Mouse (Mus musculus): ENCODE measurements around the gene Sh3glb1. TPM values are rescaled to one million over a fixed set of nuclear protein-coding genes. Genes with fewer than 3 reads are reported as not detected.

Sh3glb1 gene
- polyA plus RNA-seq, 1 experiment from 2014 or later, result 115 TPM

- Histone ChIP-seq H3K9me3 (replicated peaks) (no peaks in the 10 kb centered on the region), H3K4me3 (no peak overlapping the region), H3K4me1 (no peaks in the 10 kb centered on the region), H3K27me3 (no peaks in the 10 kb centered on the region), H3K36me3 (peaks cover 31% of the 10 kb centered on the region), H3K4me2 (replicated peaks) (no peak overlapping the region), H3K9ac (no peak overlapping the region), H3K27ac (no peak overlapping the region)
- no peak for ATAC-seq (ENCODE audit: low FRiP score)
- 93% methylated on average over 5 of the region's 5 CpGs for WGBS
Observed at GRCm38 (mm10) chr3:144708612-144709011, 11.5 kb downstream of the Sh3glb1 start.

- no peaks in the 10 kb centered on the region for H3K9me3 ChIP-seq (replicated peaks)
- H3K27me3 ChIP-seq, result no peaks in the 10 kb centered on the region
- H3K4me1 ChIP-seq, result no peaks in the 10 kb centered on the region
- H3K4me2 ChIP-seq (replicated peaks), result no peak overlapping the region
- H3K9ac ChIP-seq, result no peak overlapping the region
- 91% methylated on average over 6 of the region's 6 CpGs for WGBS
- H3K36me3 ChIP-seq, result peaks cover 24% of the 10 kb centered on the region
- no peak overlapping the region for H3K27ac ChIP-seq
- no peak overlapping the region for H3K4me3 ChIP-seq
- ATAC-seq (ENCODE audit: low FRiP score), result no peak
Observed at GRCm38 (mm10) chr3:144703959-144704358, 16.2 kb downstream of the Sh3glb1 start.

- no peak overlapping the region for H3K9ac ChIP-seq
- H3K27me3 ChIP-seq, result no peaks in the 10 kb centered on the region
- H3K4me2 ChIP-seq (replicated peaks), result no peak overlapping the region
- no peak overlapping the region for H3K27ac ChIP-seq
- H3K36me3 ChIP-seq, result peaks cover 54% of the 10 kb centered on the region
- no peaks in the 10 kb centered on the region for H3K4me1 ChIP-seq
- no peak overlapping the region for H3K4me3 ChIP-seq
- ATAC-seq (ENCODE audit: low FRiP score), result no peak
- H3K9me3 ChIP-seq (replicated peaks), result no peaks in the 10 kb centered on the region
- 90% methylated on average over 5 of the region's 5 CpGs for WGBS
Observed at GRCm38 (mm10) chr3:144698790-144699433, 21.2 kb downstream of the Sh3glb1 start.

- Histone ChIP-seq H3K4me2 (replicated peaks) (no peak overlapping the region), H3K36me3 (peaks cover 59% of the 10 kb centered on the region), H3K9ac (no peak overlapping the region), H3K27ac (no peak overlapping the region), H3K9me3 (replicated peaks) (no peaks in the 10 kb centered on the region), H3K4me3 (no peak overlapping the region), H3K4me1 (no peaks in the 10 kb centered on the region), H3K27me3 (no peaks in the 10 kb centered on the region)
- WGBS, result 95% methylated on average over 3 of the region's 3 CpGs
- no peak for ATAC-seq (ENCODE audit: low FRiP score)
Observed at GRCm38 (mm10) chr3:144697942-144698341, 22.2 kb downstream of the Sh3glb1 start.

GRCm38 (mm10) chr3:144697154-144697553 is 23.0 kb downstream of the Sh3glb1 start:
- Histone ChIP-seq H3K27ac (no peak overlapping the region), H3K9me3 (replicated peaks) (no peaks in the 10 kb centered on the region), H3K27me3 (no peaks in the 10 kb centered on the region), H3K4me2 (replicated peaks) (no peak overlapping the region), H3K36me3 (peaks cover 57% of the 10 kb centered on the region), H3K4me1 (no peaks in the 10 kb centered on the region), H3K4me3 (no peak overlapping the region), H3K9ac (no peak overlapping the region)
- no peak for ATAC-seq (ENCODE audit: low FRiP score)
- 77% methylated on average over 5 of the region's 5 CpGs for WGBS

- Histone ChIP-seq H3K9me3 (replicated peaks) (no peaks in the 10 kb centered on the region), H3K36me3 (peaks cover 55% of the 10 kb centered on the region), H3K4me3 (no peak overlapping the region), H3K4me2 (replicated peaks) (no peak overlapping the region), H3K9ac (no peak overlapping the region), H3K27me3 (no peaks in the 10 kb centered on the region), H3K27ac (no peak overlapping the region), H3K4me1 (no peaks in the 10 kb centered on the region)
- 90% methylated on average over 7 of the region's 7 CpGs for WGBS
- ATAC-seq (ENCODE audit: low FRiP score), result no peak
Observed at GRCm38 (mm10) chr3:144694941-144695340, 25.2 kb downstream of the Sh3glb1 start.

- H3K36me3 ChIP-seq, result peaks cover 52% of the 10 kb centered on the region
- H3K9ac ChIP-seq, result no peak overlapping the region
- no peak overlapping the region for H3K4me2 ChIP-seq (replicated peaks)
- 96% methylated on average over 10 of the region's 10 CpGs for WGBS
- no peaks in the 10 kb centered on the region for H3K27me3 ChIP-seq
- no peak overlapping the region for H3K4me3 ChIP-seq
- no peaks in the 10 kb centered on the region for H3K9me3 ChIP-seq (replicated peaks)
- no peak overlapping the region for H3K27ac ChIP-seq
- peaks cover 4% of the 10 kb centered on the region for H3K4me1 ChIP-seq
- ATAC-seq (ENCODE audit: low FRiP score), result no peak
Observed at GRCm38 (mm10) chr3:144694040-144694439, 26.1 kb downstream of the Sh3glb1 start.

GRCm38 (mm10) chr3:144692052-144692451 is 28.1 kb downstream of the Sh3glb1 start:
- Histone ChIP-seq H3K4me1 (peaks cover 4% of the 10 kb centered on the region), H3K9me3 (replicated peaks) (no peaks in the 10 kb centered on the region), H3K4me2 (replicated peaks) (no peak overlapping the region), H3K27me3 (no peaks in the 10 kb centered on the region), H3K9ac (no peak overlapping the region), H3K27ac (no peak overlapping the region), H3K36me3 (peaks cover 44% of the 10 kb centered on the region), H3K4me3 (no peak overlapping the region)
- ATAC-seq (ENCODE audit: low FRiP score), result no peak
- WGBS, result 68% methylated on average over 3 of the region's 3 CpGs

- peak; percentile 76 for ATAC-seq (ENCODE audit: low FRiP score)
- Histone ChIP-seq H3K27ac (no peak overlapping the region), H3K9ac (no peak overlapping the region), H3K4me1 (peaks cover 4% of the 10 kb centered on the region), H3K27me3 (no peaks in the 10 kb centered on the region), H3K9me3 (replicated peaks) (no peaks in the 10 kb centered on the region), H3K4me3 (no peak overlapping the region), H3K36me3 (peaks cover 19% of the 10 kb centered on the region), H3K4me2 (replicated peaks) (no peak overlapping the region)
- 16% methylated on average over 11 of the region's 11 CpGs for whole genome bisulfite sequencing
Observed at GRCm38 (mm10) chr3:144689236-144689635, 30.9 kb downstream of the Sh3glb1 start.

- no peak for ATAC-seq (ENCODE audit: low FRiP score)
- peaks cover 11% of the 10 kb centered on the region; the same call in 1 of the 2 replicates for H3K36me3 ChIP-seq
Observed at GRCm38 (mm10) chr3:144688284-144688683, 31.9 kb downstream of the Sh3glb1 start.

GRCm38 (mm10) chr3:144687618-144688017 is 32.5 kb downstream of the Sh3glb1 start:
- Histone ChIP-seq H3K4me3 (no peak overlapping the region), H3K4me1 (peaks cover 4% of the 10 kb centered on the region), H3K36me3 (peaks cover 11% of the 10 kb centered on the region; the same call in 1 of the 2 replicates), H3K4me2 (replicated peaks) (no peak overlapping the region), H3K27me3 (no peaks in the 10 kb centered on the region), H3K9ac (no peak overlapping the region), H3K27ac (no peak overlapping the region), H3K9me3 (replicated peaks) (no peaks in the 10 kb centered on the region)
- 93% methylated on average over 9 of the region's 9 CpGs for WGBS
- ATAC-seq (ENCODE audit: low FRiP score), result no peak

More at GRCm38 (mm10) chr3:144688284-144688683, 31.9 kb downstream of the Sh3glb1 start:
- peaks cover 4% of the 10 kb centered on the region for H3K4me1 ChIP-seq
- 0 out of 2 replicates have a peak overlapping the region, but pooled peaks have one; percentile 18 for H3K9ac ChIP-seq
- H3K4me2 ChIP-seq (replicated peaks), result no peak overlapping the region
- 89% methylated on average over 8 of the region's 8 CpGs for WGBS
- H3K4me3 ChIP-seq, result no peak overlapping the region
- no peaks in the 10 kb centered on the region for H3K27me3 ChIP-seq
- H3K9me3 ChIP-seq (replicated peaks), result no peaks in the 10 kb centered on the region
- no peak overlapping the region for H3K27ac ChIP-seq

- Histone ChIP-seq H3K36me3 (peaks cover 8% of the 10 kb centered on the region; the same call in 1 of the 2 replicates), H3K9ac (no peak overlapping the region), H3K4me1 (peaks cover 4% of the 10 kb centered on the region), H3K9me3 (replicated peaks) (no peaks in the 10 kb centered on the region), H3K27ac (no peak overlapping the region), H3K4me3 (no peak overlapping the region), H3K4me2 (replicated peaks) (no peak overlapping the region), H3K27me3 (no peaks in the 10 kb centered on the region)
- WGBS, result 93% methylated on average over 5 of the region's 5 CpGs
- ATAC-seq (ENCODE audit: low FRiP score), result no peak
Observed at GRCm38 (mm10) chr3:144686146-144686545, 34.0 kb downstream of the Sh3glb1 start.

- Histone ChIP-seq H3K27me3 (no peaks in the 10 kb centered on the region), H3K4me2 (replicated peaks) (no peak overlapping the region), H3K9ac (no peak overlapping the region), H3K4me3 (no peak overlapping the region), H3K27ac (no peak overlapping the region), H3K4me1 (no peaks in the 10 kb centered on the region), H3K36me3 (peaks cover 5% of the 10 kb centered on the region; the same call in 1 of the 2 replicates), H3K9me3 (replicated peaks) (no peaks in the 10 kb centered on the region)
- WGBS, result 94% methylated on average over 12 of the region's 12 CpGs
- no peak for ATAC-seq (ENCODE audit: low FRiP score)
Observed at GRCm38 (mm10) chr3:144683136-144683814, 36.9 kb downstream of the Sh3glb1 start.
